Mouse (Mus musculus): ENCODE data around the gene Tnfrsf22.

Tnfrsf22 gene

GRCm38 (mm10) chr7:143629501-143629900, 20.0 kb downstream of the Tnfrsf22 start:
- DNase-seq, result no peak

- DNase-seq, result no peak
Observed at GRCm38 (mm10) chr7:143628540-143628939, 20.9 kb downstream of the Tnfrsf22 start, which contains the start of gene Tnfrsf26. Tnfrsf26 (minus strand) TSS chr7:143628722.

- no peak for DNase-seq
Observed at GRCm38 (mm10) chr7:143627555-143628286, 21.7 kb downstream of the Tnfrsf22 start.

GRCm38 (mm10) chr7:143626178-143626577, 23.3 kb downstream of the Tnfrsf22 start:
- no peak for DNase-seq

GRCm38 (mm10) chr7:143625151-143625550, 24.3 kb downstream of the Tnfrsf22 start:
- peak; percentile 12 for DNase-seq

- DNase-seq, result no peak
Observed at GRCm38 (mm10) chr7:143624561-143624960, 24.9 kb downstream of the Tnfrsf22 start.

GRCm38 (mm10) chr7:143620951-143621350, 28.5 kb downstream of the Tnfrsf22 start:
- DNase-seq, result no peak

- peak; percentile 62 for DNase-seq
Observed at GRCm38 (mm10) chr7:143614404-143615135, 34.9 kb downstream of the Tnfrsf22 start.

GRCm38 (mm10) chr7:143612215-143612614, 37.2 kb downstream of the Tnfrsf22 start:
- DNase-seq, result no peak

GRCm38 (mm10) chr7:143605321-143605720, 44.1 kb downstream of the Tnfrsf22 start:
- DNase-seq, result no peak

GRCm38 (mm10) chr7:143604889-143605288, 44.6 kb downstream of the Tnfrsf22 start:
- no peak for DNase-seq

- DNase-seq, result no peak
Observed at GRCm38 (mm10) chr7:143601705-143602104, 47.8 kb downstream of the Tnfrsf22 start.

- no peak for DNase-seq
Observed at GRCm38 (mm10) chr7:143600231-143600740, 49.2 kb downstream of the Tnfrsf22 start.

GRCm38 (mm10) chr7:143599428-143600230, 49.8 kb downstream of the Tnfrsf22 start, which contains the start of gene Cars:
Cars (minus strand) TSS chr7:143600090.
- DNase-seq, result peak; percentile 96

- DNase-seq, result peak; percentile 14
Observed at GRCm38 (mm10) chr7:143594865-143595264, 54.6 kb downstream of the Tnfrsf22 start.

GRCm38 (mm10) chr7:143592255-143592654, 57.2 kb downstream of the Tnfrsf22 start:
- DNase-seq, result no peak

- no peak for DNase-seq
Observed at GRCm38 (mm10) chr7:143588006-143588405, 61.5 kb downstream of the Tnfrsf22 start.

- no peak for DNase-seq
Observed at GRCm38 (mm10) chr7:143587586-143587985, 61.9 kb downstream of the Tnfrsf22 start.

All from kidney, adult 9 months (tissue).